Mouse (Mus musculus) erythroblast, embryonic 14.5 days (primary cell): ENCODE results near the gene Pet117.
"Not testable (repeated sequence)": the region's sequence is repeated elsewhere in the genome, so short reads cannot be mapped to it uniquely, and the experiment has no call there.

ENCODE experiments used
- GATA1 ChIP-seq: IDR thresholded peaks from 2 replicates; pipeline ENCODE4 v1.6.1; 2012; ENCODE audit warnings: low read length, inconsistent platforms, mixed read lengths
- TAL1 ChIP-seq: IDR thresholded peaks from 3 replicates; pipeline ENCODE4 v1.6.1; 2012; ENCODE audit warnings: low read length, inconsistent platforms, mixed read lengths

DNA sequence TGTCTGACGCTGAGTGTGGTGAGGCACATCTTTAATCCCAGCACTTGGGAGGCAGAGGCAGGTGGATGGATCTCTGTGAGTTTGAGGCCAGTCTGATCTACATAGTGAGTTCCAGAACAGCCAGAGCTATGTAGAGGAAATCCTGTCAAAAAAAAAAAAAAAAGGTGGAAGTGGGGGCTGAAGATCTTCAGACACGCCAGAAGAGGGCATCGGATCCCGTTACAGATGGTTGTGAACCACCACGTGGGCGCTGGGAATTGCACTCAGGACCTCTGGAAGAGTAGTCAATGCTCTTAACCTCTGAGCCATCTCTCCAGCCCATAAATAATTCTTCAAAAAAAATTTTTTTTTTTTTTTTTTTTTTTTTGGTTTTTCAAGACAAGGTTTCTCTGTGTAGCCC, 30.6 kb upstream of the Pet117 start:
- not testable (repeated sequence) for TF ChIP-seq GATA1, TAL1
